Mouse (Mus musculus) G1E-ER4 (cell line): Measurements from ENCODE around the gene C530025M09Rik. TPM values are rescaled to one million over a fixed set of nuclear protein-coding genes. Genes with fewer than 3 reads are reported as not detected.

ENCODE experiments used
- GATA1 ChIP-seq: IDR thresholded peaks from one replicate; pipeline ENCODE4 v1.8.0; 2012; ENCODE audit warnings: low read length, inconsistent platforms
- polyA plus RNA-seq: library from polyadenylated mRNA; stranded (reverse); fragments of >175 nt; gene quantifications from 2 replicates; pipeline ENCODE4 v1.2.3, GENCODE M21; 2012

C530025M09Rik gene
- polyA plus RNA-seq, result not detected in 2 replicates

GRCm38 (mm10) chr2:149830536-149831458 is at the start of gene C530025M09Rik:
Gene C530025M09Rik, minus strand, starts transcription at chr2:149831213.
- TF ChIP-seq GATA1, result no peak

- TF ChIP-seq GATA1, result no peak
Observed at GRCm38 (mm10) chr2:149877954-149878353, 46.9 kb upstream of the C530025M09Rik start.

- no peak for TF ChIP-seq GATA1
Observed at GRCm38 (mm10) chr2:149873346-149873745, 42.3 kb upstream of the C530025M09Rik start.

GRCm38 (mm10) chr2:149872496-149872895 is 41.5 kb upstream of the C530025M09Rik start:
- TF ChIP-seq GATA1, result no peak

- no peak for TF ChIP-seq GATA1
Observed at GRCm38 (mm10) chr2:149870496-149870895, 39.5 kb upstream of the C530025M09Rik start.

GRCm38 (mm10) chr2:149865914-149866435 is 35.0 kb upstream of the C530025M09Rik start:
- TF ChIP-seq GATA1, result no peak

GRCm38 (mm10) chr2:149861002-149861401 is 30.0 kb upstream of the C530025M09Rik start:
- no peak for TF ChIP-seq GATA1

- TF ChIP-seq GATA1, result no peak
Observed at GRCm38 (mm10) chr2:149848778-149849177, 17.8 kb upstream of the C530025M09Rik start.

- no peak for TF ChIP-seq GATA1
Observed at GRCm38 (mm10) chr2:149844575-149844974, 13.6 kb upstream of the C530025M09Rik start.

- no peak for TF ChIP-seq GATA1
Observed at GRCm38 (mm10) chr2:149839666-149840065, 8.7 kb upstream of the C530025M09Rik start.

- no peak for TF ChIP-seq GATA1
Observed at GRCm38 (mm10) chr2:149836471-149837135, 5.6 kb upstream of the C530025M09Rik start.

GRCm38 (mm10) chr2:149835091-149835490 is 4.1 kb upstream of the C530025M09Rik start:
- no peak for TF ChIP-seq GATA1

- no peak for TF ChIP-seq GATA1
Observed at GRCm38 (mm10) chr2:149832301-149832700, 1.3 kb upstream of the C530025M09Rik start.

GRCm38 (mm10) chr2:149831459-149832245 is 639 bp upstream of the C530025M09Rik start:
- no peak for TF ChIP-seq GATA1

GRCm38 (mm10) chr2:149829955-149830535 is 968 bp downstream of the C530025M09Rik start:
- TF ChIP-seq GATA1, result no peak
